ENCODE assay signal across 8 mouse cellular contexts in genomic region chr9:80002394-80003188, GRCm38 (mm10). TPM values are rescaled to one million over a fixed set of nuclear protein-coding genes. Genes with fewer than 3 reads are reported as not detected.
DNase-seq lines count a peak whose midpoint lies in the region; ATAC-seq lines count a peak whose summit lies in the region.

No protein-coding gene starts in this region.

- no peaks in the 10 kb centered on the region for H3K4me1 ChIP-seq in heart, embryonic 12.5 days (replicated peaks)
- no peaks in the 10 kb centered on the region for H3K4me1 ChIP-seq in limb, embryonic 11.5 days (ENCODE audit: control insufficient read depth, insufficient read depth, low read length)

- no peak overlapping the region for H3K9ac ChIP-seq in heart, embryonic 12.5 days
- no peak overlapping the region for H3K9ac ChIP-seq in limb, embryonic 11.5 days (ENCODE audit: low read length)

- H3K4me3 ChIP-seq in heart, embryonic 12.5 days, result no peak overlapping the region
- H3K4me3 ChIP-seq in limb, embryonic 11.5 days (ENCODE audit: low read depth, low read length), result no peak overlapping the region

- no peaks in the 10 kb centered on the region for H3K27me3 ChIP-seq in heart, embryonic 12.5 days (replicated peaks)
- H3K27me3 ChIP-seq in limb, embryonic 11.5 days (ENCODE audit: control insufficient read depth, insufficient read depth, low read length), result no peaks in the 10 kb centered on the region

- H3K4me2 ChIP-seq in heart, embryonic 12.5 days, result no peak overlapping the region
- H3K4me2 ChIP-seq in limb, embryonic 11.5 days (ENCODE audit: low read depth, severe bottlenecking), result no peak overlapping the region

- no peaks in the 10 kb centered on the region for H3K36me3 ChIP-seq in heart, embryonic 12.5 days
- H3K36me3 ChIP-seq in limb, embryonic 11.5 days (ENCODE audit: control insufficient read depth, insufficient read depth, low read length), result no peaks in the 10 kb centered on the region

- H3K9me3 ChIP-seq in heart, embryonic 12.5 days (replicated peaks), result peaks cover 5% of the 10 kb centered on the region; the same call in 1 of the 2 replicates
- no peaks in the 10 kb centered on the region for H3K9me3 ChIP-seq in limb, embryonic 11.5 days (ENCODE audit: control insufficient read depth, low read length)

- WGBS in heart, embryonic 12.5 days, result 47% methylated on average over 14 of the region's 14 CpGs
- WGBS in limb, embryonic 11.5 days, result 48% methylated on average over 14 of the region's 14 CpGs

- no peak for ATAC-seq in heart, embryonic 12.5 days (ENCODE audit: insufficient number of reproducible peaks, low FRiP score)
- ATAC-seq in limb, embryonic 11.5 days (ENCODE audit: insufficient number of reproducible peaks, low FRiP score, low TSS enrichment, low read depth), result no peak

- DNase-seq in heart, adult 18-20 months, result peak; percentile 73 to 93
- peak; percentile 92 for DNase-seq in embryo, embryonic 10 days (ENCODE audit: low spot score)
- peak; percentile 41 to 69 for DNase-seq in gastrocnemius, postnatal 4 days (ENCODE audit: low spot score in 2 of 2)
- DNase-seq in kidney, adult 9 months, result peak; percentile 88
- peak; percentile 89 for DNase-seq in limb, embryonic 11.5 days (ENCODE audit: low spot score)
- peak; percentile 87 for DNase-seq in naive thymus-derived CD4-positive, alpha-beta T cell, adult 2 months (ENCODE audit: low read depth)
- peak; percentile 66 to 84 for DNase-seq in spleen, postnatal 4 days (ENCODE audit: low spot score in 2 of 2)

- H3K27ac ChIP-seq in heart, embryonic 12.5 days (ENCODE audit: poor library complexity, severe bottlenecking), result no peak overlapping the region
- H3K27ac ChIP-seq in limb, embryonic 11.5 days (replicated peaks; ENCODE audit: low read depth, low read length), result no peak overlapping the region

RNA-seq across cellular contexts. Expression of gene Filip1, which starts 10.1 kb away (rescaled TPM):
- 10 to 100 TPM; 79.3 to 88.2 TPM for total RNA-seq in heart, adult 18-20 months (2021)
- polyA plus RNA-seq in heart, embryonic 12.5 days (2016; fragmentation: Nextera tagmentation; extraction: Ambion mirVana), result 26.5 and 28.0 TPM in 2 replicates
- total RNA-seq in gastrocnemius, postnatal 4 days (2021), result 10 to 100 TPM; 75.3 to 94.0 TPM
- polyA plus RNA-seq in limb, embryonic 11.5 days (2014; fragmentation: Nextera tagmentation; extraction: Ambion mirVana), result 1.2 and 1.5 TPM in 2 replicates
